Mouse (Mus musculus): ENCODE results near the gene Gm3182. TPM values are rescaled to one million over a fixed set of nuclear protein-coding genes. Genes with fewer than 3 reads are reported as not detected.

Gene Gm3182
- total RNA-seq (2023): not detected

GRCm38 (mm10) chr14:4481445-4481844 lies at the start of gene Gm3182:
TSS of gene Gm3182 (plus strand) at chr14:4481745.

Other genes starting within 250 kb of the Gm3182 start
- not detected for gene Gm3138, start 232.1 kb upstream of the Gm3182 start, total RNA-seq (2023)
- not detected for gene Gm3149, start 164.5 kb upstream of the Gm3182 start, total RNA-seq (2023)
- gene 2610042L04Rik, start 147.0 kb upstream of the Gm3182 start, total RNA-seq (2023): not detected
- gene Gm3159, start 84.2 kb upstream of the Gm3182 start, total RNA-seq (2023): not detected
- not detected for gene Gm3164, start 66.3 kb upstream of the Gm3182 start, total RNA-seq (2023)
- not detected for gene Gm3173, start 50.8 kb upstream of the Gm3182 start, total RNA-seq (2023)
- gene Gm3047, start 73.7 kb downstream of the Gm3182 start, total RNA-seq (2023): not detected
- gene Gm8159, start 150.6 kb downstream of the Gm3182 start, total RNA-seq (2023): not detected
- not detected for gene Gm3239, start 182.4 kb downstream of the Gm3182 start, total RNA-seq (2023)
- not detected for gene Gm7876, start 227.5 kb downstream of the Gm3182 start, total RNA-seq (2023)
- not detected for gene Gm3252, start 245.0 kb downstream of the Gm3182 start, total RNA-seq (2023)